Mouse (Mus musculus) lung, postnatal 0 days (tissue): ENCODE data around the gene Apopt1. TPM values are rescaled to one million over a fixed set of nuclear protein-coding genes. Genes with fewer than 3 reads are reported as not detected.
A peak's percentile ranks its signal among the peaks of the same experiment; 100 is the strongest.

ENCODE experiments used
- ATAC-seq: fragments of 200-750 bp; cut with Nextera tagmentation; 2 replicates; pipeline ENCODE4 v1.8.0; 2017; ENCODE audit warnings: moderate library complexity
- DNase-seq: peaks from one replicate; pipeline ENCODE4 v3.0.0-alpha.2; 2016; ENCODE audit warnings: low spot score
- H3K27ac ChIP-seq: fragments of 300-500 bp; sonication (generic); 2 replicates; pipeline ENCODE4 v1.5.1; 2014; ENCODE audit warnings: antibody characterized with exemption, mild to moderate bottlenecking, low read length, mixed read lengths
- H3K27me3 ChIP-seq: fragments of 300-500 bp; sonication (generic); replicated peaks from 2 replicates; pipeline ENCODE4 v1.6.1; 2014; ENCODE audit warnings: low read length, mixed read lengths; ENCODE audit not compliant: insufficient read depth
- H3K36me3 ChIP-seq: fragments of 300-500 bp; sonication (generic); 2 replicates; pipeline ENCODE4 v1.6.1; 2014; ENCODE audit warnings: low read length, mixed read lengths; ENCODE audit not compliant: insufficient read depth
- H3K4me1 ChIP-seq: fragments of 300-500 bp; sonication (generic); 2 replicates; pipeline ENCODE4 v1.6.1; 2014; ENCODE audit warnings: antibody characterized with exemption, low read depth, low read length, mixed read lengths; ENCODE audit not compliant: insufficient read depth
- H3K4me2 ChIP-seq: fragments of 300-500 bp; sonication (generic); replicated peaks from 2 replicates; pipeline ENCODE4 v1.6.1; 2014; ENCODE audit warnings: low read depth, mild to moderate bottlenecking, low read length, moderate library complexity, mixed read lengths
- H3K4me3 ChIP-seq: fragments of 300-500 bp; sonication (generic); 2 replicates; pipeline ENCODE4 v1.5.1; 2014; ENCODE audit warnings: low read depth, low read length
- H3K9ac ChIP-seq: fragments of 300-500 bp; sonication (generic); replicated peaks from 2 replicates; pipeline ENCODE4 v1.6.1; 2014; ENCODE audit warnings: low read depth, mild to moderate bottlenecking
- H3K9me3 ChIP-seq: fragments of 300-500 bp; sonication (generic); 2 replicates; pipeline ENCODE4 v1.6.1; 2016; ENCODE audit warnings: low read length, mixed read lengths
- CTCF ChIP-seq: IDR thresholded peaks from 2 replicates; pipeline ENCODE4 v1.5.1; 2016; ENCODE audit warnings: antibody characterized with exemption, mild to moderate bottlenecking
- EP300 ChIP-seq: IDR thresholded peaks from 2 replicates; pipeline ENCODE4 v1.6.1; 2016; ENCODE audit warnings: antibody characterized with exemption, mild to moderate bottlenecking, control low read depth
- WGBS: fragments of 180-500 bp; shearing (Covaris S2); extraction: QIAGEN DNeasy Blood & Tissue Kit; methylation state at CpG from one replicate; pipeline ENCODE4 v1.1.7; 2014; 5-methylcytosine and 5-hydroxymethylcytosine counted together
- polyA plus RNA-seq: library from polyadenylated mRNA; unstranded; fragments of >200 nt; fragmentation: Nextera tagmentation; extraction: Ambion mirVana; gene quantifications from 2 replicates; pipeline ENCODE4 v1.2.1, GENCODE M21; 2015

Apopt1 gene
- polyA plus RNA-seq, 1 experiment from 2014 or later = 42.3 TPM

- H3K9ac ChIP-seq = no peak overlapping the region
- WGBS = 9% methylated on average over 12 of the region's 12 CpGs
- no peaks in the 10 kb centered on the region for H3K9me3 ChIP-seq
- ATAC-seq (no peak), DNase-seq (no peak)
- H3K27ac ChIP-seq = no peak overlapping the region
- H3K36me3 ChIP-seq = no peaks in the 10 kb centered on the region
- peaks cover 20% of the 10 kb centered on the region; the same call in 1 of the 2 replicates for H3K27me3 ChIP-seq
- TF ChIP-seq EP300 = no peak
- no peak for TF ChIP-seq CTCF
- peak overlapping the region; percentile 84 for H3K4me2 ChIP-seq
- peak overlapping the region; percentile 47; the same call in 1 of the 2 replicates for H3K4me3 ChIP-seq
- peaks cover 29% of the 10 kb centered on the region; the same call in 1 of the 2 replicates for H3K4me1 ChIP-seq
Measured at GRCm38 (mm10) chr12:111672581-111672980, 40.5 kb upstream of the Apopt1 start.

GRCm38 (mm10) chr12:111674850-111675486, 38.1 kb upstream of the Apopt1 start:
- Histone ChIP-seq H3K27ac (no peak overlapping the region), H3K9me3 (no peaks in the 10 kb centered on the region), H3K36me3 (no peaks in the 10 kb centered on the region), H3K4me1 (peaks cover 37% of the 10 kb centered on the region), H3K27me3 (peaks cover 20% of the 10 kb centered on the region; the same call in 1 of the 2 replicates), H3K9ac (no peak overlapping the region), H3K4me2 (no peak overlapping the region), H3K4me3 (no peak overlapping the region)
- ATAC-seq = no peak
- TF ChIP-seq EP300 = no peak
- no peak for TF ChIP-seq CTCF
- no peak for DNase-seq
- 61% methylated on average over 2 of the region's 2 CpGs for WGBS

DNA sequence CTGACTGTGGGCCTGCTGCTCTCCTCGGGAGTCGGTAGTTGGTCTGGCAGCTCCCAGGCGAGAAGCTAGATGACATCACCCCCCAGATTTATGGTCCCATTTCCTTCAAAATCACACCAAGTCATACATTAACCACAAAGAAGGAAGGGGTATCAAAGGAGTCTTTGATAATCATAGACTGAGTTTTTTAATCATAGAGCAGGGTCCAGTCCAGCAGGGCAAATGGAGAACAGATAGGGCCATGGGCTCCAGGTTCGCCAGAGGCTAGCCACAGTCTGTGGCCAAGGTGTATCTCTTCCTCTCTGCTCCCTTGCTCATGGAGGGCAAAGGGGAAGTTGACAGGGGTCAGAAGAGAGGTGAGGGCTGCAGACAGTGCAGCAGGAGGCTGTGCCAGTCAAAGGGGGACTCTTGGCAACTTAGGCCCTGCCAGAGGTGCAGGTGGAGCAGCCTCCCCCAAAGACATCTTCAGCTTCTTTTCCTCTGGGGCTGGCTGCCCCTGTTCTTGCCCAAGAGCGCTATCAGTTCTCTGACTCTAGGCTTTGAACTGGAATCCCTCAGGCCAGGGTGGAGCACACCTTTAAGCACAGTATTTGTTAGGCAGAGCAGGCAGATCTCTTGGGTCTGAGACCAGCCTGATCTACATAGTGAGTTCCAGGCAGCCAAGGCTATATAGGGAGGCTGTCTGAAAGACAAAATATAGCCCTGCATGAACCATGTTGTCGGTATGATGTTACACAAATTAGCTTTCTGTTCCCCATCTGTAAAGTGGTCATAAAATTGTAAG, 37.1 kb upstream of the Apopt1 start:
- Histone ChIP-seq H3K4me1 (peaks cover 28% of the 10 kb centered on the region), H3K36me3 (no peaks in the 10 kb centered on the region), H3K9ac (no peak overlapping the region), H3K9me3 (no peaks in the 10 kb centered on the region), H3K27ac (no peak overlapping the region), H3K27me3 (peaks cover 20% of the 10 kb centered on the region; the same call in 1 of the 2 replicates), H3K4me3 (no peak overlapping the region), H3K4me2 (no peak overlapping the region)
- ATAC-seq (no peak), DNase-seq (no peak)
- WGBS = 71% methylated on average over 6 of the region's 6 CpGs
- TF ChIP-seq CTCF (no peak), EP300 (no peak)

DNA sequence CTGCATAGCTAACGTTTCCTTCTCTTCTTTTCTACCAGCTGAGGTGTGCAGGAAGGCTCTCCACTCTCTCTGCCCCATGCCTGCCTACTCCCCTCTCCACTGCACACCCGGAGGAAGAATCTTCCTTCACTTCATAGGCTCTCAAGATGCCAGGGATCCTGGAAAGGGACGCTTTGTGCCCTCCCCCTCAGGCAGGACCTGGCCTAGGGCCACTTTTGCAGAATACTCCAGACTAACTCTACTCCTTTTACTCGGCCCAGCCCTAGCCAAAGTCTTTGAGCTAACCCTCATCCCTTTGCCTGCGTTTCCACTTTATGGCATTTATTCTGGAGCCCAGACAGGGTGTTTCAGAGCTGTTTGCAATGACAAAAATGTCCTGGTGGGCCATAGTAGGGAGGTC, 35.6 kb upstream of the Apopt1 start:
- Histone ChIP-seq H3K27ac (peak overlapping the region; percentile 89), H3K9ac (peak overlapping the region; percentile 26), H3K4me1 (peaks cover 18% of the 10 kb centered on the region), H3K4me3 (peak overlapping the region; percentile 69), H3K36me3 (no peaks in the 10 kb centered on the region), H3K9me3 (no peaks in the 10 kb centered on the region), H3K4me2 (peak overlapping the region; percentile 96), H3K27me3 (peaks cover 14% of the 10 kb centered on the region; the same call in 1 of the 2 replicates)
- no peak for DNase-seq
- TF ChIP-seq EP300 (no peak), CTCF (no peak)
- ATAC-seq = peak; percentile 30
- 7% methylated on average over 5 of the region's 5 CpGs for WGBS

DNA sequence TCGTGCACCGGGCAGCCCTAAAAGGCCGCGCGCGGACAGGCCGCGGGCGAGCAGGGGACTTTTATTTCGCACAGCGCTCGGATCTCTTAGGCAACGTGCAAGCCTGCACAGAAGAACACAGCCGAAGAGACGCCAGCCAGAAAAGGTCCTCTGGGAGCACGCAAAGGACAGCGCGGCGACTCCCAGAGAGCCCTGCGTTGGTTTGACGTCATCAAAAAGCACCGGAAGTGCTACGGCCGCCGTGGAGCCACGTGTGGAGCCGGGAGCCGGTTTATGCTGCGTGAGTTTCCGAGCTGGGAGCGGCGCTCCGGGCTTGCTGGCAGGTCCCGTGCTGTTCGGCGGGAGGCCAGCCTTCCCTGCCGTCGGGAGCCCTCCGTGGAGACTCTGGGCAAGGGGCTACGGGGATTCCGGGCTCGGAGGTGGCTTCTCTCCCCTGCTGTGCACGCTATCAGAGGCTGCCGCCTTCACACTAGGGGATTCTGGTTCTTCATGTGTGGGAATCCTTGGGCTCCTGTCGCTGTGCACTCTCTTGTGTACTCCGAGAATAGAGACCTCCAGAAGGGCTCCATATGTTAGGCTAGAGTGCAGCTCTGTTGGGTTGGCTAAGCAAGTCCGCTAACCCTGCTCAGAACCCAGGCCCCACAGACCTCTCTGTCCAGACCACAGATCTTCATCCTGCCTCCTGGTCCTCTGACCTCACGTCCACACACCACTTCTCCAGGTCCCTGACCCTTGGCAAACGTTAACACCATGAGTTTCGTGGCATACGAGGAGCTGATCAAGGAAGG, 35.0 kb upstream of the Apopt1 start, which contains the start of gene Trmt61a:
Gene Trmt61a, plus strand, starts transcription at position 224 of the 788 bp plus-strand sequence.
- ATAC-seq = peak; percentile 93

GRCm38 (mm10) chr12:111678670-111678933, 34.5 kb upstream of the Apopt1 start:
- no peak overlapping the region for H3K27ac ChIP-seq
- H3K4me1 ChIP-seq = peaks cover 14% of the 10 kb centered on the region
- no peak for TF ChIP-seq EP300
- TF ChIP-seq CTCF = no peak
- 5% methylated on average over 13 of the region's 13 CpGs for WGBS
- H3K4me3 ChIP-seq = peak overlapping the region; percentile 69
- no peaks in the 10 kb centered on the region for H3K9me3 ChIP-seq
- ATAC-seq (no peak), DNase-seq (no peak)
- H3K36me3 ChIP-seq = no peaks in the 10 kb centered on the region
- H3K27me3 ChIP-seq = peaks cover 5% of the 10 kb centered on the region; the same call in 1 of the 2 replicates
- peak overlapping the region; percentile 96 for H3K4me2 ChIP-seq
- H3K9ac ChIP-seq = 0 out of 2 replicates have a peak overlapping the region, but pooled peaks have one; percentile 26

More for the DNA sequence above, 35.0 kb upstream of the Apopt1 start, which contains the start of gene Trmt61a:
- peak within 1 kb of the TSS; percentile 69 for H3K4me3 ChIP-seq
- H3K27ac ChIP-seq = peak within 1 kb of the TSS; percentile 89
- under 1% methylated on average over 51 of the region's 51 CpGs for WGBS
- H3K4me1 ChIP-seq = peaks cover 14% of the 10 kb centered on the region
- no peaks in the 10 kb centered on the region for H3K9me3 ChIP-seq
- DNase-seq = peak; percentile 97
- peaks cover 7% of the 10 kb centered on the region; the same call in 1 of the 2 replicates for H3K27me3 ChIP-seq
- H3K4me2 ChIP-seq = peak within 1 kb of the TSS; percentile 96
- H3K9ac ChIP-seq = peak within 1 kb of the TSS; percentile 26
- TF ChIP-seq CTCF = no peak
- TF ChIP-seq EP300 = no peak
- H3K36me3 ChIP-seq = no peaks in the 10 kb centered on the region
